Mouse (Mus musculus) frontal cortex, adult 2 months (tissue): ENCODE measurements around the gene Slk. TPM values are rescaled to one million over a fixed set of nuclear protein-coding genes. Genes with fewer than 3 reads are reported as not detected.

Source experiments
- DNase-seq, 2 experiments: peaks; one replicate each; pipeline ENCODE4 v3.0.0; 2022; ENCODE audit warnings: low spot score in 1 of 2; ENCODE audit errors: extremely low spot score in 1 of 2
- polyA plus RNA-seq: library from polyadenylated mRNA; depleted of rRNA; stranded (reverse); fragments of >200 nt; gene quantifications from 2 replicates; pipeline ENCODE4 v1.2.3, GENCODE M21; 2012; rRNA removed

Slk gene
- polyA plus RNA-seq, 1 experiment = 39.7 TPM

DNA sequence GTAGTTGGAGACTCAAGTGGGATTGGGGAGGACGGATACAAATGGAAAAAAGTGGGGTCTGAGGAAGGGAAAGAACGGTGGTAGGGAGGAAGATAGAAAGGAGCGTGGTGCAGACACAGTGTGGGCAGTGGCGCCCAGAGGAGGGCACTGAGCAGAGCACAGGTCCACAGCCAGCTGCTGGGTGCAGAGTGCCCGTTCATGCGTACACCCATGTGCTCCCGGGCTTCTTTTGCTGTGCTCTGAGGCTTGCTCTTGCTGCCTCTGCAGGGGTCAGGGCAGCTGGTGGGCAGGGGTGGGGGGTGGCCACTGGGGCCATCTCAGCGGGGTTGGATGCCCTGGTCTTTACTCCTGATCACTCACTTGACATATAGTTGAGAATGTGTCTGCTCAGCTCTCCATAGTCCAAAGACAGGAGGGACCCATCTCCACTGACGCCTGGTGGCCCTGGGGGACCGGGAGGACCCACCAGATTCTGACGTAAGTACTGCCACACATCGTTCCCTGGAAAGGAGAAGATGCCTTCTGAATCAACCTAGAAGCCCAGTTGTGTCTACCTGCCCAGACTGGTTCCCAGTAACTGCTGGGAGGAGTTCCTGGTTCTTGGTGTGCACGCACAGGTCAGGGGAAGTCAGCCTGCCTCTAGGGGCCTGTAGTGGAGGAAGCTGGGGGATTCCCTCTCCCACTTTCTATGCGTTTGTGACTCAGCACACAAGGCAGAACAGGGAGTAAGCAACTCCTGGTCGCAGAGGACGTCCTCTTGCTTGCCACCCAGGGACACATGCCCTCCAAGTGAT, 71.1 kb downstream of the Slk start:
- DNase-seq = no peak

DNA sequence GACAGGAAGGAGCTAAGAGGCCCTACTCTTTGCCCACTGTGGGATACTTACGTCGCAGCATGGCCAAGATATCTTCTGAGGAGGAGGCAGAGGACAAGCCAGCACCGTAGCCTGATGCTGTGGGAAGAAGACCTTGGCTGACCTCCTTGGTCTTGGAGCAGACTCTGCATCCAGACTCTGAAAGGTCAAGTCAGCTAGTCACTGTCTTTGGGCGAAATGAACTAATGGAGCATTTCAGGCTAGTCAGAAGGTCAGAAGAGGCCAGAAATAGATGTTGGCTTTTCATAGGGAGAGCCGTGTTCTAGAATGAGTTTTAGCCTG, 71.6 kb downstream of the Slk start:
- DNase-seq = no peak

DNA sequence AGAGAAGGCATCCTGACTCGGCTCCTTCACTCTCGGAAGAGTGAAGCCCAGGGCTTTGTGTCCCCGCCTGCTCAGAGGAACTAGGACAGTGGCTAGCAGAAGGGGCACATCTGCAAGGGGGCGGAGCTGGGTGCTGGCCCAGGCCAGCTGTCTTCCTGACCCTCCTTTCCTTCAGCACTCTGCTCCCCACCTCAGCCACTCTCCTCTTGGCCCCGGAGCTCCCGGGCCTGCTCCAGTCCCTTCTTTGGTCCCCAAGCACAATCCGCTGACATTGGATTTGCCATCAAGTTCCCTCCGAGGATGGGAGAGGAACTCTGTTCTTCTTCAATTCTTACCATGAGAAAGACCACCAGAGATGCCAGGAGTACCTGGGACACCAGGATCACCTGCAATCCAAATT, 72.8 kb downstream of the Slk start:
- no peak for DNase-seq

DNA sequence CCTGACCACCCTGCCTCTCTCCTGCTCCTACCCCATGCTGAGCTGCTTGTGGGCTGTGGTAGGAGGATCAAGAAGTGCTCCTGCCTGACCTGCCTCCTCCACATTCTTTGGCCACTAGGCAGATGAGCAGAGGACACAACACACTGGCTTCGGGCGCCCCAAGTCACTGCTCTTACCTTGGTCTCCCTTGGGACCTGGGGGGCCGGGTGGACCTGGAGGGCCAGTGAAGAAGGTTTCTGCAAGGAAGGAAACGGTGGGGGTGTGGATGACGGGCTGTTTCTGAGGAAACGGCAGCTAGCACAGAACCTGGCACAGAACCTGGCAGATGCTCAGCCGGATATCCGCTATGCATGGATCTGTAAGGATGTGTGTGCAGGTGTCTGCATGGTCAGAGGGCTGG, 73.7 kb downstream of the Slk start:
- DNase-seq = no peak

DNA sequence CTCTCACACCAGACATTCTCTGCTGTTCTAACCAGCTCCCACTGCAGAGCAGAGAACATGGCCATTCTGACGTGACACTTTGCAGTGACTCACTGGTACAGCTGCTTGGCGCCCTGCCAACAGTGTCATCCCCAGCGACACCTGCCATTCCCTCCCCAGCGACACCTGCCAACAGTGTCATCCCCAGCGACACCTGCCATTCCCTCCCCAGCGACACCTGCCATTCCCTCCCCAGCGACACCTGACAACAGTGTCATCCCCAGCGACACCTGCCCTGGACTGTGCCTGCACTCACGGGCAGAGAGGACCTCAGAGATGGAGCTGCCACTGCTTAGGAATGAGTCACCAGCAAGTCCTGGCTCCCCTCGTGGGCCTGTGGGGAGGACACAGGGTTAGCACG, 75.4 kb downstream of the Slk start:
- DNase-seq = no peak

DNA sequence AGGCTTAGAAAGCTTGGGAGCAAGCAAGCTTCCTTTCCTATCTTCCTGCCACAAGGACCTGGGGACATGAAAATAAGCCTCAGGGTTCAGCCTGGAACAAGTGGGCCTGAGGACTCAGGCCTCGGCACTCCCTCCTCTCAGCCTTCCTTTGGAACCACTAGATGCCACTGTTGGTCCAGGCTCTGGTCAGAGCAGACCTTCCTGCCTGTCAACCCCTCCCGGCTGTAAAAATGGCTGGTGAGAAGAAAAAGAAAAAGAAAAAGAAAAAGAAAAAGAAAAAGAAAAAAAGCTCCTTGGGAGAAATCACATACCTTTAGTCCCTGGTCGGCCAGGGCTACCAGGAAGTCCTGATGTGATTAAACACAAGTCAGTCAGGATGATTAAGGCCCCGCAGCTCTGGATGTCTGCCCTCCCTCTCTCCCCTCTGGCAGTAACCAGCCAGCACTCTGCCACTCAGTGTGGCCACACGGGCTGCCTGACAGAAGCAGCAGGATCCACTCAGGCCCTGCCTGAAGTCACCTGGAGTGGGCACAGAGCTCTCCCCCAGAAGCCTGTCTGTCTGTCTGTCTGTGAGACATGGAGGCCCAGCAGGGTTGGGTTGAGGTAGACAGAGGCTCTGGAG, 79.5 kb downstream of the Slk start:
- peak; percentile 23 to 74 for DNase-seq

DNA sequence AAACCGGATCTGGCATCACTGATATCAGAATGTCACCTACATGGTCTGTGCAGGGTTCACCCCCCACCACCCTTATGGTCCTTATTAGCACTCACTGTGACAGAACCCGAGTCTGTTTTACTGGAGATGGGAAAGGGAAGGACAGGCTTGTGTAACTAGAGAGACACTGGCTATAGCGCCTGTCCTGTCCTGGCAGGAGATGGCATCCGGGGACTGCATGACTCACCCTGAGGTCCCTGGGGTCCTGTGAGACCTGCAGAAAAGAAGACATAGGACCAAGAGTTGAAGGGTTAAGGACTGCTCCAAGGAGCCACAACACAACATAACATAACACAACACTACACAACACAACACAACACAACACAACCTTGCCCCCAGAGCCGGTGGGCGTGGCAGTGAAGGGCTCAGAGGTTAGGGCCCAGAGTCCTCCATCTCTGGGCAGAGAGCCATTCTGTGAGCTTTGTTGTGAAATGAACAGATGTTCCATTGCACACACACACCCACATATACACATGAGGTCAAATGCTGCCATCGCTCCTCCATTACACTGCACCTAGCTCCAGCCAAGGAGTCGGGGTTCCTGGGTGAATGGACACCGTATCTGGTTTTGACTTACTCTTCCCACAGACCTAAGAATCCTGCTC, 80.4 kb downstream of the Slk start:
- DNase-seq = no peak

DNA sequence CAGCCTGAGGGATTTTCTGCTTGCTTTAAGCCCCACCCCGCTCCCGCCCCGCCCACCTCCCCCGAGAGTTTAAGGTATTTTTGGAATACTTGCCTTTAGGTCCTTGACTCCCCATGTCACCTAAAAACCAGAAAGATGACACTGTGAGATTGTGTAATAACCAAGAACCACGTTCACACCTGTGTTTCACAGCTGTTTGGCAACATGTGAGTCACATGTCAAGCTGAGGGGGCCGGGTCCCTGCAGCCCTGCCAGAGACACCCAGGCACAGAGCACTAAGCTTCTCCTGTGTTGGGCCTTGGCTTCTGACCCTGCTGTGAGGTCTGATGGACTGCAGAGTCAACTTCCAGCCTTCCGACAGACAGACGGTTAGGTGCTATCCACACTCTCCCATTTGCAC, 88.1 kb downstream of the Slk start:
- DNase-seq = no peak

DNA sequence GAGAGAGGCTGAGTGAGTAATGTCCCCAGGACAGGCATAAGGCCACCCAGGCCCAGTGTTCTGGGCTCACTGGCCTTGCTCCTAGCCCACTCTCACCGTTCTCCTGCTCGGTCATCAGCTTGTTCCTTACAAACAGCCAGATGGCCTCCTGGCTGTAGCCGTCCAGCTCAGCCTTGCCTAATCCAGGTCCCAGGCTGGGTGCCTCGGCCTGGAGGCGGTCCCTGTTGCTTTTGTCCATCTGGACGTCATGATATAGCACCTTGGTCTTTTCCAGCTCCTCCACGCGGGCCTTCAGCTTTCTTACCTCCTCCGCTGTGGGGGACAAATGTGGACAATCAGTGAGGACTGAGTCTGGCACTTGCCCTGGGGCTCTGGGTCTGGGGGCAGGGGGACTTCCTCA, 88.9 kb downstream of the Slk start:
- no peak for DNase-seq

DNA sequence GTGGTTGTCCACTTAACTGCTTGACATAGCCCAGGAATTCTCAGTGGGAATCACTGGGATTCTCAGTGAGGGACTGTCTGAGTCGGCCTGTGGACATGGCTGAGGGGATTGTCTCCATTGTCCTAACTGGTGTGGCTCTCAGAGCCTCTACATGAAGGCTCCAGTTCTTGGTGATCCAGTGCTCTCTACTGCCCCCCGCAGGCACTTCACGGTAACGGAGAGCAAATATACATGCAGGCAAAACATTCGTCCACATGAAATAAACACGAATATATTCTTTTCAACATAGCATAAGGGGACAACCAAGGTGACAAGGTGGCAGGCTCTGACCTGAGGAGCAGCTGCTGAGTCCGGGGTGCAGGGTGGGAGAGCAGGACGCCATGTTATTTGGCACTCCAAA, 94.9 kb downstream of the Slk start:
- DNase-seq = peak in 1 of 2 experiments; percentile 22

DNA sequence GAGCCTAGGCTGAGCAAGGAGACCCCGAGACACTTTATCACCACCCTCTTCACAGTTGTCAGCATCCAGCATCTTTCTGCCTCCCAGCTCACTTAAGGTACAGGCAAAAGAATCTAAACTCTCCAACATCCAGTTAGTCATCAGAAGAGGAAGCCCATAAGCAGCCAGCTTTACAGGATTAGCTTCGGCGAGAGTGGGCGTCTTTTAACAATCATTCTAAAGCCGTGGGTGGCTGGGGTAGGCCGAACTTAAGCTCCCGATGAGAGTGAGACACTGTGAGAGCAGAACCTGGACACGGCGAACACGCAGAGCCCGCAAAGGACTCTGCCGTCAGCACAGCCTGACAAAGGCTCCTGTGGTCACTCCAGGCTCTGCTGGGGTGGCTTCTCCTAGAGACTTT, 99.2 kb downstream of the Slk start:
- DNase-seq = peak; percentile 68 to 80

DNA sequence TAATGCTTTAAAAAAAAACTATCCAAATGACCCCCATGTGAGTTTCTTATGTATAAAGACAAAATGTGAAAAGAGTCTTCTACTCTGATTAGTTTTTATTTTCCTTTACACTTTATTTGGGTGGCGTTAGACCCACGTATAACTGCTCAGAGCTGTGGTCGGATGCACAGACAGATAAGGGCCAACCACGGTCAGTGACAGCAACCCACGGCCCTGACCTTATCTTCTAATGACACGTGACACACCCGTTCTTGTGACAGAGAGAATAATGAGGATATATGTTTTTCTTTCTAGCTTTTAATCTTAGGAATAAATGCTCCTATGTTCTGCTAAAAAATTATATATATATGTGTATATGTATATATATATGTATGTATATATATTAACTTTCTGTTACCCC, 110.1 kb downstream of the Slk start:
- DNase-seq = no peak

DNA sequence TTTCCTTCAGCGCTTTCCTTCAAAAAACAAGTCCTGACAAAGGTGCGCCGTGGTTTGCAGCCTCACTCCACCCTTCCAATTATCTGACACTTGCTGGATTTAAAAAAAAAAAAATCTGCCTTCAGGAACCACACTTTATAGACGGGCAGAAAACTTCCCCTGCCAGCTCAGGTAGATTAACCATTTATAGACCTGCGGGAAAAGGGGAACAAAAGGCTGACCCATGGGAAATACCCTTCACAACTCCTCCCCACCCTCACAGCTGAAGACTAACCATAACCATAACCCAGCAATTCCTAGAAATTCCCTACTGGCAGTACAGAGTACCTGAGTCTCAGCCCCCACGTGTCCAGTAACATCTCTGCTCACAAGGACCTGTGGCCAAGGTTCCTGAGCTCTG, 112.5 kb downstream of the Slk start, which contains the start of gene Col17a1:
TSS of gene Col17a1 (minus strand) at position 101 of the 400 bp plus-strand sequence.
- DNase-seq = no peak

Other genes with a start within 250 kb of the Slk start
- 13.2 and 15.0 TPM in 2 replicates for gene Sh3pxd2a, start 115.3 kb upstream of the Slk start, polyA plus RNA-seq
- 16.2 and 19.8 TPM in 2 replicates for gene Stn1, start 42.2 kb upstream of the Slk start, polyA plus RNA-seq
- gene Col17a1, start 112.4 kb downstream of the Slk start, polyA plus RNA-seq = 0.78 and 1.1 TPM in 2 replicates
- gene Sfr1, start 152.0 kb downstream of the Slk start, polyA plus RNA-seq = 82.0 and 88.7 TPM in 2 replicates